Mouse (Mus musculus) ES-E14 (cell line): Measurements from ENCODE around the gene Cd40.

Experiments
- CHD2 ChIP-seq: IDR thresholded peaks from 2 replicates; pipeline ENCODE4 v1.6.1; 2014; ENCODE audit warnings: mild to moderate bottlenecking, low read depth, low read length, inconsistent platforms
- HCFC1 ChIP-seq: IDR thresholded peaks from 2 replicates; pipeline ENCODE4 v1.6.1; 2012; ENCODE audit warnings: low read length, inconsistent platforms, borderline replicate concordance; ENCODE audit not compliant: insufficient read depth

- TF ChIP-seq CHD2 (no peak), HCFC1 (no peak)
Observed at GRCm38 (mm10) chr2:165054888-165055852, at the start of gene Cd40.
